Mouse (Mus musculus) forebrain, embryonic 10.5 days (tissue): ENCODE data around the gene Arl14. TPM values are rescaled to one million over a fixed set of nuclear protein-coding genes. Genes with fewer than 3 reads are reported as not detected.

ENCODE experiments used
- DNase-seq: peaks from one replicate; pipeline ENCODE4 v3.0.0-alpha.2; 2017; ENCODE audit warnings: low spot score; ENCODE audit errors: extremely low spot score
- H3K27ac ChIP-seq: fragments of 300-500 bp; sonication (generic); 2 replicates; pipeline ENCODE4 v1.5.1; 2016; ENCODE audit warnings: mild to moderate bottlenecking
- H3K27me3 ChIP-seq: fragments of 300-500 bp; sonication (generic); 2 replicates; pipeline ENCODE4 v1.6.1; 2016; ENCODE audit warnings: mild to moderate bottlenecking; ENCODE audit not compliant: poor library complexity, severe bottlenecking
- H3K36me3 ChIP-seq: fragments of 300-500 bp; sonication (generic); replicated peaks from 2 replicates; pipeline ENCODE4 v1.6.1; 2016; ENCODE audit warnings: mild to moderate bottlenecking, moderate library complexity
- H3K4me1 ChIP-seq: fragments of 300-500 bp; sonication (generic); 2 replicates; pipeline ENCODE4 v1.6.1; 2016
- H3K4me3 ChIP-seq: fragments of 300-500 bp; sonication (generic); 2 replicates; pipeline ENCODE4 v1.5.1; 2016; ENCODE audit warnings: mild to moderate bottlenecking, moderate library complexity
- H3K9me3 ChIP-seq: fragments of 300-500 bp; sonication (generic); 2 replicates; pipeline ENCODE4 v1.6.1; 2016; ENCODE audit warnings: mild to moderate bottlenecking, moderate library complexity
- WGBS: fragments of 180-500 bp; shearing (Covaris S2); methylation state at CpG from one replicate; pipeline ENCODE4 v1.1.7; 2016; 5-methylcytosine and 5-hydroxymethylcytosine counted together
- polyA plus RNA-seq: library from polyadenylated mRNA; unstranded; fragments of >200 nt; fragmentation: Nextera tagmentation; extraction: Ambion mirVana; gene quantifications from 2 replicates; pipeline ENCODE4 v1.2.1, GENCODE M21; 2016

Arl14 gene
- polyA plus RNA-seq, result not detected in 2 replicates

- no peak within 1 kb of the TSS for H3K4me3 ChIP-seq
- DNase-seq, result no peak
- WGBS, result 83% methylated on average over 8 of the region's 8 CpGs
- H3K4me1 ChIP-seq, result peaks cover 5% of the 10 kb centered on the region; the same call in 1 of the 2 replicates
- H3K27me3 ChIP-seq, result no peaks in the 10 kb centered on the region
- peaks cover 2% of the 10 kb centered on the region; the same call in 1 of the 2 replicates for H3K9me3 ChIP-seq
- no peak within 1 kb of the TSS for H3K27ac ChIP-seq
- H3K36me3 ChIP-seq, result no peaks in the 10 kb centered on the region
Observed at GRCm38 (mm10) chr3:69221806-69222501, at the start of gene Arl14. TSS of gene Arl14 (plus strand) at chr3:69222419.

GRCm38 (mm10) chr3:69175229-69175628, 47.0 kb upstream of the Arl14 start:
- peaks cover 36% of the 10 kb centered on the region for H3K4me1 ChIP-seq
- H3K9me3 ChIP-seq, result no peaks in the 10 kb centered on the region
- H3K36me3 ChIP-seq, result no peaks in the 10 kb centered on the region
- no peak for DNase-seq
- WGBS, result 33% methylated on average over 1 of the region's 1 CpGs
- H3K4me3 ChIP-seq, result no peak overlapping the region
- H3K27ac ChIP-seq, result no peak overlapping the region
- H3K27me3 ChIP-seq, result no peaks in the 10 kb centered on the region

- Histone ChIP-seq H3K4me3 (no peak overlapping the region), H3K27ac (peak overlapping the region; percentile 62), H3K9me3 (no peaks in the 10 kb centered on the region), H3K4me1 (peaks cover 36% of the 10 kb centered on the region), H3K36me3 (no peaks in the 10 kb centered on the region), H3K27me3 (no peaks in the 10 kb centered on the region)
- DNase-seq, result no peak
- 85% methylated on average over 15 of the region's 15 CpGs for WGBS
Observed at GRCm38 (mm10) chr3:69177168-69177797, 44.9 kb upstream of the Arl14 start.

GRCm38 (mm10) chr3:69177914-69178313, 44.3 kb upstream of the Arl14 start:
- Histone ChIP-seq H3K4me1 (peaks cover 36% of the 10 kb centered on the region), H3K9me3 (no peaks in the 10 kb centered on the region), H3K27me3 (no peaks in the 10 kb centered on the region), H3K27ac (peak overlapping the region; percentile 62; the same call in 1 of the 2 replicates), H3K4me3 (no peak overlapping the region; the same call in 1 of the 2 replicates), H3K36me3 (no peaks in the 10 kb centered on the region)
- DNase-seq, result no peak

GRCm38 (mm10) chr3:69178365-69179004, 43.7 kb upstream of the Arl14 start:
- H3K36me3 ChIP-seq, result no peaks in the 10 kb centered on the region
- peak overlapping the region; percentile 75 for H3K27ac ChIP-seq
- H3K4me1 ChIP-seq, result peaks cover 36% of the 10 kb centered on the region
- H3K27me3 ChIP-seq, result no peaks in the 10 kb centered on the region
- no peak for DNase-seq
- 45% methylated on average over 14 of the region's 14 CpGs for WGBS
- H3K9me3 ChIP-seq, result no peaks in the 10 kb centered on the region
- no peak overlapping the region; the same call in 1 of the 2 replicates for H3K4me3 ChIP-seq

GRCm38 (mm10) chr3:69181531-69181930, 40.7 kb upstream of the Arl14 start:
- Histone ChIP-seq H3K27ac (no peak overlapping the region), H3K36me3 (no peaks in the 10 kb centered on the region), H3K27me3 (no peaks in the 10 kb centered on the region), H3K4me3 (no peak overlapping the region), H3K9me3 (no peaks in the 10 kb centered on the region), H3K4me1 (peaks cover 23% of the 10 kb centered on the region)
- no peak for DNase-seq
- 90% methylated on average over 8 of the region's 8 CpGs for WGBS

- Histone ChIP-seq H3K9me3 (no peaks in the 10 kb centered on the region), H3K27me3 (no peaks in the 10 kb centered on the region), H3K27ac (no peak overlapping the region), H3K36me3 (no peaks in the 10 kb centered on the region), H3K4me3 (no peak overlapping the region), H3K4me1 (peaks cover 22% of the 10 kb centered on the region)
- DNase-seq, result no peak
Observed at GRCm38 (mm10) chr3:69182225-69182624, 40.0 kb upstream of the Arl14 start.

- Histone ChIP-seq H3K9me3 (no peaks in the 10 kb centered on the region), H3K27ac (no peak overlapping the region), H3K36me3 (no peaks in the 10 kb centered on the region), H3K27me3 (no peaks in the 10 kb centered on the region), H3K4me3 (no peak overlapping the region), H3K4me1 (no peaks in the 10 kb centered on the region)
- no peak for DNase-seq
- 91% methylated on average over 7 of the region's 7 CpGs for WGBS
Observed at GRCm38 (mm10) chr3:69185244-69185643, 37.0 kb upstream of the Arl14 start.

- no peak for DNase-seq
- no peaks in the 10 kb centered on the region for H3K27me3 ChIP-seq
- no peak overlapping the region for H3K4me3 ChIP-seq
- WGBS, result 87% methylated on average over 4 of the region's 4 CpGs
- H3K36me3 ChIP-seq, result no peaks in the 10 kb centered on the region
- H3K27ac ChIP-seq, result no peak overlapping the region
- H3K4me1 ChIP-seq, result no peaks in the 10 kb centered on the region
- no peaks in the 10 kb centered on the region for H3K9me3 ChIP-seq
Observed at GRCm38 (mm10) chr3:69186031-69186430, 36.2 kb upstream of the Arl14 start.

- Histone ChIP-seq H3K4me1 (no peaks in the 10 kb centered on the region), H3K4me3 (no peak overlapping the region), H3K9me3 (no peaks in the 10 kb centered on the region), H3K36me3 (no peaks in the 10 kb centered on the region), H3K27ac (no peak overlapping the region), H3K27me3 (no peaks in the 10 kb centered on the region)
- DNase-seq, result no peak
- 88% methylated on average over 16 of the region's 16 CpGs for WGBS
Observed at GRCm38 (mm10) chr3:69186643-69187042, 35.6 kb upstream of the Arl14 start.

GRCm38 (mm10) chr3:69192995-69193394, 29.2 kb upstream of the Arl14 start:
- no peak overlapping the region for H3K4me3 ChIP-seq
- H3K27ac ChIP-seq, result no peak overlapping the region
- no peaks in the 10 kb centered on the region for H3K36me3 ChIP-seq
- WGBS, result 91% methylated on average over 3 of the region's 3 CpGs
- H3K27me3 ChIP-seq, result no peaks in the 10 kb centered on the region
- no peak for DNase-seq
- H3K9me3 ChIP-seq, result no peaks in the 10 kb centered on the region
- peaks cover 8% of the 10 kb centered on the region for H3K4me1 ChIP-seq

- Histone ChIP-seq H3K27me3 (no peaks in the 10 kb centered on the region), H3K4me3 (no peak overlapping the region), H3K36me3 (no peaks in the 10 kb centered on the region), H3K4me1 (peaks cover 13% of the 10 kb centered on the region), H3K27ac (no peak overlapping the region), H3K9me3 (no peaks in the 10 kb centered on the region)
- WGBS, result 74% methylated on average over 9 of the region's 9 CpGs
- DNase-seq, result no peak
Observed at GRCm38 (mm10) chr3:69194496-69194895, 27.7 kb upstream of the Arl14 start.

GRCm38 (mm10) chr3:69195251-69195650, 27.0 kb upstream of the Arl14 start:
- no peaks in the 10 kb centered on the region for H3K36me3 ChIP-seq
- H3K9me3 ChIP-seq, result no peaks in the 10 kb centered on the region
- peaks cover 13% of the 10 kb centered on the region for H3K4me1 ChIP-seq
- H3K4me3 ChIP-seq, result no peak overlapping the region
- no peak for DNase-seq
- H3K27ac ChIP-seq, result no peak overlapping the region
- WGBS, result 68% methylated on average over 8 of the region's 8 CpGs
- no peaks in the 10 kb centered on the region for H3K27me3 ChIP-seq
